Mouse (Mus musculus) erythroblast, adult 5-6 weeks (primary cell): Measurements from ENCODE around the gene Zbtb9. TPM values are rescaled to one million over a fixed set of nuclear protein-coding genes. Genes with fewer than 3 reads are reported as not detected.
"Not testable (repeated sequence)": the region's sequence is repeated elsewhere in the genome, so short reads cannot be mapped to it uniquely, and the experiment has no call there.

Experiments
- ATAC-seq: replicated peaks from 2 replicates; pipeline ENCODE4 v1.8.0; 2016; ENCODE audit warnings: moderate number of reproducible peaks, mild to moderate bottlenecking, moderate TSS enrichment, inconsistent platforms; ENCODE audit not compliant: poor library complexity, low FRiP score, severe bottlenecking
- total RNA-seq, 2 experiments: library from RNA; stranded (forward) in 1 of 2; stranded (reverse) in 1 of 2; fragments of 150-400 nt in 1 of 2; fragments of 200-764, 138-1000 nt in 1 of 2; gene quantifications; 2 replicates each; pipeline versions ENCODE4 v1.2.3 to v1.2.4; 2015 to 2017; ENCODE audit warnings: low replicate concordance in 2 of 2

The Zbtb9 gene
- 1.3 TPM in 1 of 2 replicates, not detected in the other for total RNA-seq (2015; ENCODE audit: low replicate concordance)
- 5.3 and 6.0 TPM in 2 replicates for total RNA-seq (2017; ENCODE audit: low replicate concordance)

GRCm38 (mm10) chr17:26972703-26973574 lies at the start of gene Zbtb9:
TSS of gene Zbtb9 (plus strand) at chr17:26973167.
- peak; percentile 98 for ATAC-seq

- not testable (repeated sequence) for ATAC-seq
Measured at GRCm38 (mm10) chr17:26925414-26925813, 47.6 kb upstream of the Zbtb9 start.

GRCm38 (mm10) chr17:26931795-26932194 lies 41.2 kb upstream of the Zbtb9 start:
- ATAC-seq: not testable (repeated sequence)

GRCm38 (mm10) chr17:26932839-26933398 lies 40.0 kb upstream of the Zbtb9 start, which contains the start of gene Phf1:
TSS of gene Phf1 (plus strand) at chr17:26933052.
- peak; percentile 91 for ATAC-seq

- ATAC-seq: no peak
Measured at GRCm38 (mm10) chr17:26933419-26933818, 39.5 kb upstream of the Zbtb9 start.

GRCm38 (mm10) chr17:26933885-26934827 lies 38.8 kb upstream of the Zbtb9 start:
- ATAC-seq: no peak

GRCm38 (mm10) chr17:26935027-26935426 lies 37.9 kb upstream of the Zbtb9 start:
- ATAC-seq: no peak

GRCm38 (mm10) chr17:26936453-26936852 lies 36.5 kb upstream of the Zbtb9 start:
- ATAC-seq: no peak

- no peak for ATAC-seq
Measured at GRCm38 (mm10) chr17:26936921-26937695, 35.9 kb upstream of the Zbtb9 start.

GRCm38 (mm10) chr17:26937883-26938695 lies 34.9 kb upstream of the Zbtb9 start:
- no peak for ATAC-seq

GRCm38 (mm10) chr17:26938731-26939130 lies 34.2 kb upstream of the Zbtb9 start:
- peak; percentile 18 for ATAC-seq

GRCm38 (mm10) chr17:26939178-26939972 lies 33.6 kb upstream of the Zbtb9 start, which contains the start of gene Cuta:
TSS of gene Cuta (minus strand) at chr17:26939569.
- ATAC-seq: peak; percentile 89

GRCm38 (mm10) chr17:26939973-26940300 lies 33.0 kb upstream of the Zbtb9 start:
- no peak for ATAC-seq

- no peak for ATAC-seq
Measured at GRCm38 (mm10) chr17:26941031-26941789, 31.8 kb upstream of the Zbtb9 start, which contains the start of gene Syngap1. TSS of gene Syngap1 (plus strand) at chr17:26941253.

- no peak for ATAC-seq
Measured at GRCm38 (mm10) chr17:26941841-26942570, 31.0 kb upstream of the Zbtb9 start.

GRCm38 (mm10) chr17:26945824-26946495 lies 27.0 kb upstream of the Zbtb9 start:
- ATAC-seq: no peak
